Mouse (Mus musculus): ENCODE results near the gene Ptger4. TPM values are rescaled to one million over a fixed set of nuclear protein-coding genes. Genes with fewer than 3 reads are reported as not detected.
A peak's percentile ranks its signal among the peaks of the same experiment; 100 is the strongest.

Ptger4 gene
- polyA plus RNA-seq, 1 experiment from 2014 or later = 2.4 TPM

- Histone ChIP-seq H3K4me3 (no peak overlapping the region), H3K36me3 (no peaks in the 10 kb centered on the region), H3K4me2 (replicated peaks) (no peak overlapping the region), H3K9ac (no peak overlapping the region), H3K4me1 (no peaks in the 10 kb centered on the region), H3K9me3 (replicated peaks) (no peaks in the 10 kb centered on the region), H3K27me3 (peaks cover 9% of the 10 kb centered on the region), H3K27ac (no peak overlapping the region)
- WGBS = 86% methylated on average over 4 of the region's 4 CpGs
- no peak for ATAC-seq (ENCODE audit: low FRiP score)
These were observed 6.2 kb upstream of the Ptger4 start for GRCm38 (mm10) chr15:5250182-5250581.

GRCm38 (mm10) chr15:5243036-5243958 lies 690 bp downstream of the Ptger4 start:
- Histone ChIP-seq H3K27ac (no peak overlapping the region), H3K9ac (peak overlapping the region; percentile 55)
- ATAC-seq (ENCODE audit: low FRiP score) = no peak

GRCm38 (mm10) chr15:5242241-5243035 lies 1.5 kb downstream of the Ptger4 start:
- 3% methylated on average over 61 of the region's 61 CpGs for WGBS
- no peaks in the 10 kb centered on the region for H3K36me3 ChIP-seq
- ATAC-seq (ENCODE audit: low FRiP score) = peak; percentile 70
- H3K4me3 ChIP-seq = peak overlapping the region; percentile 47
- no peaks in the 10 kb centered on the region for H3K9me3 ChIP-seq (replicated peaks)
- H3K27me3 ChIP-seq = peaks cover 62% of the 10 kb centered on the region
- H3K9ac ChIP-seq = peak overlapping the region; percentile 53
- H3K27ac ChIP-seq = no peak overlapping the region
- peaks cover 27% of the 10 kb centered on the region for H3K4me1 ChIP-seq
- H3K4me2 ChIP-seq (replicated peaks) = peak overlapping the region; percentile 90

More at GRCm38 (mm10) chr15:5243036-5243958, 690 bp downstream of the Ptger4 start:
- WGBS = 9% methylated on average over 40 of the region's 40 CpGs
- no peaks in the 10 kb centered on the region for H3K36me3 ChIP-seq
- peaks cover 62% of the 10 kb centered on the region for H3K27me3 ChIP-seq
- H3K4me3 ChIP-seq = peak overlapping the region; percentile 47
- H3K9me3 ChIP-seq (replicated peaks) = no peaks in the 10 kb centered on the region
- H3K4me2 ChIP-seq (replicated peaks) = peak overlapping the region; percentile 90
- H3K4me1 ChIP-seq = peaks cover 27% of the 10 kb centered on the region

- peak overlapping the region; percentile 90 for H3K4me2 ChIP-seq (replicated peaks)
- WGBS = 18% methylated on average over 12 of the region's 12 CpGs
- no peak overlapping the region; the same call in 1 of the 2 replicates for H3K9ac ChIP-seq
- peak; percentile 28; the same call in 1 of the 2 replicates for ATAC-seq (ENCODE audit: low FRiP score)
- H3K36me3 ChIP-seq = no peaks in the 10 kb centered on the region
- H3K4me3 ChIP-seq = peak overlapping the region; percentile 47
- peaks cover 62% of the 10 kb centered on the region for H3K27me3 ChIP-seq
- peaks cover 27% of the 10 kb centered on the region for H3K4me1 ChIP-seq
- H3K9me3 ChIP-seq (replicated peaks) = no peaks in the 10 kb centered on the region
- H3K27ac ChIP-seq = no peak overlapping the region
These were observed 2.4 kb downstream of the Ptger4 start for GRCm38 (mm10) chr15:5241304-5242201.

GRCm38 (mm10) chr15:5240360-5240759 lies 3.6 kb downstream of the Ptger4 start:
- H3K4me2 ChIP-seq (replicated peaks) = no peak overlapping the region
- no peak overlapping the region for H3K4me3 ChIP-seq
- no peaks in the 10 kb centered on the region for H3K36me3 ChIP-seq
- no peaks in the 10 kb centered on the region for H3K9me3 ChIP-seq (replicated peaks)
- ATAC-seq (ENCODE audit: low FRiP score) = no peak
- H3K27ac ChIP-seq = no peak overlapping the region
- no peak overlapping the region for H3K9ac ChIP-seq
- peaks cover 27% of the 10 kb centered on the region for H3K4me1 ChIP-seq
- H3K27me3 ChIP-seq = peaks cover 55% of the 10 kb centered on the region
- 83% methylated on average over 6 of the region's 6 CpGs for WGBS

- H3K27ac ChIP-seq = no peak overlapping the region
- no peak overlapping the region for H3K4me3 ChIP-seq
- H3K9me3 ChIP-seq (replicated peaks) = no peaks in the 10 kb centered on the region
- H3K36me3 ChIP-seq = no peaks in the 10 kb centered on the region
- peaks cover 27% of the 10 kb centered on the region for H3K4me1 ChIP-seq
- no peak overlapping the region for H3K4me2 ChIP-seq (replicated peaks)
- peaks cover 51% of the 10 kb centered on the region for H3K27me3 ChIP-seq
- no peak for ATAC-seq (ENCODE audit: low FRiP score)
- H3K9ac ChIP-seq = no peak overlapping the region
- 73% methylated on average over 6 of the region's 6 CpGs for WGBS
These were observed 4.1 kb downstream of the Ptger4 start for GRCm38 (mm10) chr15:5239901-5240300.

GRCm38 (mm10) chr15:5239361-5239760 lies 4.6 kb downstream of the Ptger4 start:
- Histone ChIP-seq H3K4me3 (no peak overlapping the region), H3K27ac (no peak overlapping the region), H3K9ac (no peak overlapping the region), H3K27me3 (peaks cover 45% of the 10 kb centered on the region), H3K9me3 (replicated peaks) (no peaks in the 10 kb centered on the region), H3K4me1 (peaks cover 24% of the 10 kb centered on the region), H3K4me2 (replicated peaks) (no peak overlapping the region), H3K36me3 (no peaks in the 10 kb centered on the region)
- no peak for ATAC-seq (ENCODE audit: low FRiP score)
- WGBS = 62% methylated on average over 4 of the region's 4 CpGs

GRCm38 (mm10) chr15:5238553-5238952 lies 5.4 kb downstream of the Ptger4 start:
- WGBS = 84% methylated on average over 4 of the region's 4 CpGs
- ATAC-seq (ENCODE audit: low FRiP score) = no peak
- no peaks in the 10 kb centered on the region for H3K9me3 ChIP-seq (replicated peaks)
- H3K4me2 ChIP-seq (replicated peaks) = no peak overlapping the region
- no peak overlapping the region for H3K9ac ChIP-seq
- H3K36me3 ChIP-seq = no peaks in the 10 kb centered on the region
- peaks cover 19% of the 10 kb centered on the region for H3K4me1 ChIP-seq
- H3K4me3 ChIP-seq = no peak overlapping the region
- H3K27ac ChIP-seq = no peak overlapping the region
- H3K27me3 ChIP-seq = peaks cover 37% of the 10 kb centered on the region

- Histone ChIP-seq H3K9ac (no peak overlapping the region), H3K9me3 (replicated peaks) (no peaks in the 10 kb centered on the region)
These were observed 5.9 kb downstream of the Ptger4 start for GRCm38 (mm10) chr15:5238073-5238472.

GRCm38 (mm10) chr15:5237012-5237660 lies 6.9 kb downstream of the Ptger4 start:
- Histone ChIP-seq H3K27ac (no peak overlapping the region), H3K27me3 (peaks cover 23% of the 10 kb centered on the region), H3K9ac (no peak overlapping the region), H3K4me1 (peaks cover 5% of the 10 kb centered on the region; the same call in 1 of the 2 replicates), H3K36me3 (no peaks in the 10 kb centered on the region), H3K4me2 (replicated peaks) (no peak overlapping the region), H3K4me3 (no peak overlapping the region), H3K9me3 (replicated peaks) (no peaks in the 10 kb centered on the region)
- ATAC-seq (ENCODE audit: low FRiP score) = peak; percentile 55; the same call in 1 of the 2 replicates
- 67% methylated on average over 7 of the region's 7 CpGs for WGBS

More at GRCm38 (mm10) chr15:5238073-5238472, 5.9 kb downstream of the Ptger4 start:
- Histone ChIP-seq H3K4me1 (peaks cover 15% of the 10 kb centered on the region), H3K27ac (no peak overlapping the region), H3K4me3 (no peak overlapping the region), H3K36me3 (no peaks in the 10 kb centered on the region), H3K27me3 (peaks cover 32% of the 10 kb centered on the region), H3K4me2 (replicated peaks) (no peak overlapping the region)
- 86% methylated on average over 7 of the region's 7 CpGs for WGBS
- ATAC-seq (ENCODE audit: low FRiP score) = no peak

GRCm38 (mm10) chr15:5236538-5236937 lies 7.4 kb downstream of the Ptger4 start:
- Histone ChIP-seq H3K4me1 (no peaks in the 10 kb centered on the region), H3K4me3 (no peak overlapping the region), H3K27me3 (peaks cover 17% of the 10 kb centered on the region), H3K36me3 (no peaks in the 10 kb centered on the region), H3K9me3 (replicated peaks) (no peaks in the 10 kb centered on the region), H3K9ac (no peak overlapping the region), H3K4me2 (replicated peaks) (no peak overlapping the region), H3K27ac (no peak overlapping the region)
- WGBS = 16% methylated on average over 6 of the region's 6 CpGs
- ATAC-seq (ENCODE audit: low FRiP score) = peak; percentile 81; the same call in 1 of the 2 replicates

Data from hindbrain, embryonic 12.5 days (tissue).